Mouse (Mus musculus) hindbrain, postnatal 0 days (tissue): Measurements from ENCODE around the gene Hdac6. TPM values are rescaled to one million over a fixed set of nuclear protein-coding genes. Genes with fewer than 3 reads are reported as not detected.

ENCODE experiments used
- ATAC-seq: fragments of 200-750 bp; cut with Nextera tagmentation; 2 replicates; pipeline ENCODE4 v1.8.0; 2017; ENCODE audit warnings: mild to moderate bottlenecking, moderate TSS enrichment, moderate library complexity
- DNase-seq: peaks from one replicate; pipeline ENCODE4 v3.0.0-alpha.2; 2015; ENCODE audit warnings: low spot score
- H3K27ac ChIP-seq: fragments of 300-500 bp; sonication (generic); 2 replicates; pipeline ENCODE4 v1.5.1; 2014; ENCODE audit warnings: mild to moderate bottlenecking
- H3K27me3 ChIP-seq: fragments of 300-500 bp; sonication (generic); 2 replicates; pipeline ENCODE4 v1.6.1; 2014; ENCODE audit warnings: low read length, mixed read lengths; ENCODE audit not compliant: insufficient read depth
- H3K36me3 ChIP-seq: fragments of 300-500 bp; sonication (generic); 2 replicates; pipeline ENCODE4 v1.6.1; 2014; ENCODE audit warnings: low read length, mixed read lengths; ENCODE audit not compliant: insufficient read depth
- H3K4me1 ChIP-seq: fragments of 300-500 bp; sonication (generic); 2 replicates; pipeline ENCODE4 v1.6.1; 2014; ENCODE audit warnings: antibody characterized with exemption, low read length, mixed read lengths; ENCODE audit not compliant: insufficient read depth
- H3K4me2 ChIP-seq: fragments of 300-500 bp; sonication (generic); 2 replicates; pipeline ENCODE4 v1.6.1; 2014; ENCODE audit warnings: low read depth, mild to moderate bottlenecking, low read length, moderate library complexity, mixed read lengths
- H3K4me3 ChIP-seq: fragments of 300-500 bp; sonication (generic); 2 replicates; pipeline ENCODE4 v1.5.1; 2014; ENCODE audit warnings: low read length
- H3K9ac ChIP-seq: fragments of 300-500 bp; sonication (generic); replicated peaks from 2 replicates; pipeline ENCODE4 v1.6.1; 2014; ENCODE audit warnings: mild to moderate bottlenecking, low read length, moderate library complexity, mixed read lengths
- H3K9me3 ChIP-seq: fragments of 300-500 bp; sonication (generic); 2 replicates; pipeline ENCODE4 v1.6.1; 2016; ENCODE audit warnings: low read length, mixed read lengths
- CTCF ChIP-seq: IDR thresholded peaks from 2 replicates; pipeline ENCODE4 v1.5.1; 2016; ENCODE audit warnings: antibody characterized with exemption, control low read depth, low read depth
- WGBS: fragments of 180-500 bp; shearing (Covaris S2); extraction: QIAGEN DNeasy Blood & Tissue Kit; methylation state at CpG from one replicate; pipeline ENCODE4 v1.1.7; 2014; 5-methylcytosine and 5-hydroxymethylcytosine counted together
- polyA plus RNA-seq: library from polyadenylated mRNA; unstranded; fragments of >200 nt; fragmentation: Nextera tagmentation; extraction: Ambion mirVana; gene quantifications from 2 replicates; pipeline ENCODE4 v1.2.1, GENCODE M21; 2015
- total RNA-seq: library from RNA; depleted of rRNA; stranded (reverse); fragments of >200 nt; gene quantifications from 2 replicates; pipeline ENCODE4 v1.2.3, GENCODE M21; 2014; rRNA removed

Hdac6 gene
- total RNA-seq (97.9 and 105 TPM in 2 replicates), polyA plus RNA-seq (54.5 and 57.4 TPM in 2 replicates)

GRCm38 (mm10) chrX:7947108-7947899 is at the start of gene Hdac6:
TSS of gene Hdac6 (minus strand) at chrX:7947889.
- no peaks in the 10 kb centered on the region for H3K27me3 ChIP-seq
- H3K9ac ChIP-seq: peak within 1 kb of the TSS; percentile 52
- TF ChIP-seq CTCF: no peak
- WGBS: 35% methylated on average over 33 of the region's 37 CpGs
- H3K4me3 ChIP-seq: peak within 1 kb of the TSS; percentile 45
- peak within 1 kb of the TSS; percentile 75 for H3K27ac ChIP-seq
- no peaks in the 10 kb centered on the region for H3K36me3 ChIP-seq
- ATAC-seq (peak; percentile 43), DNase-seq (peak; percentile 7)
- no peaks in the 10 kb centered on the region for H3K4me1 ChIP-seq
- no peaks in the 10 kb centered on the region for H3K9me3 ChIP-seq
- H3K4me2 ChIP-seq: peak within 1 kb of the TSS; percentile 55

- Histone ChIP-seq H3K27me3 (no peaks in the 10 kb centered on the region), H3K4me2 (no peak overlapping the region), H3K4me3 (no peak overlapping the region), H3K27ac (no peak overlapping the region), H3K9me3 (no peaks in the 10 kb centered on the region), H3K4me1 (no peaks in the 10 kb centered on the region), H3K36me3 (no peaks in the 10 kb centered on the region), H3K9ac (no peak overlapping the region)
- no peak for TF ChIP-seq CTCF
- WGBS: 78% methylated on average over 10 of the region's 10 CpGs
- DNase-seq (no peak), ATAC-seq (no peak)
These were observed 45.5 kb upstream of the Hdac6 start for GRCm38 (mm10) chrX:7993068-7993735.

GRCm38 (mm10) chrX:7992379-7993067 is 44.8 kb upstream of the Hdac6 start:
- H3K27me3 ChIP-seq: no peaks in the 10 kb centered on the region
- no peak for TF ChIP-seq CTCF

GRCm38 (mm10) chrX:7981368-7981767 is 33.7 kb upstream of the Hdac6 start:
- TF ChIP-seq CTCF: no peak
- 86% methylated on average over 7 of the region's 7 CpGs for WGBS

More at GRCm38 (mm10) chrX:7992379-7993067, 44.8 kb upstream of the Hdac6 start:
- H3K9me3 ChIP-seq: no peaks in the 10 kb centered on the region
- H3K27ac ChIP-seq: no peak overlapping the region
- DNase-seq (no peak), ATAC-seq (no peak)
- no peaks in the 10 kb centered on the region for H3K4me1 ChIP-seq
- WGBS: 60% methylated on average over 8 of the region's 8 CpGs
- H3K9ac ChIP-seq: no peak overlapping the region
- no peak overlapping the region for H3K4me3 ChIP-seq
- H3K4me2 ChIP-seq: no peak overlapping the region
- H3K36me3 ChIP-seq: no peaks in the 10 kb centered on the region

GRCm38 (mm10) chrX:7977892-7978291 is 30.2 kb upstream of the Hdac6 start, which contains the start of gene Gata1:
TSS of gene Gata1 (minus strand) at chrX:7978071.
- WGBS: 90% methylated on average over 11 of the region's 11 CpGs
- Histone ChIP-seq H3K4me1 (no peaks in the 10 kb centered on the region), H3K27ac (no peak within 1 kb of the TSS), H3K4me2 (no peak within 1 kb of the TSS), H3K4me3 (no peak within 1 kb of the TSS), H3K9ac (no peak within 1 kb of the TSS), H3K36me3 (no peaks in the 10 kb centered on the region), H3K27me3 (no peaks in the 10 kb centered on the region), H3K9me3 (no peaks in the 10 kb centered on the region)
- ATAC-seq (no peak), DNase-seq (no peak)
- no peak for TF ChIP-seq CTCF

More at GRCm38 (mm10) chrX:7981368-7981767, 33.7 kb upstream of the Hdac6 start:
- Histone ChIP-seq H3K27ac (no peak overlapping the region), H3K9ac (no peak overlapping the region), H3K27me3 (no peaks in the 10 kb centered on the region), H3K36me3 (no peaks in the 10 kb centered on the region), H3K4me1 (no peaks in the 10 kb centered on the region), H3K4me2 (no peak overlapping the region), H3K9me3 (no peaks in the 10 kb centered on the region), H3K4me3 (no peak overlapping the region)
- DNase-seq (no peak), ATAC-seq (no peak)

GRCm38 (mm10) chrX:7971292-7971691 is 23.6 kb upstream of the Hdac6 start:
- H3K4me1 ChIP-seq: no peaks in the 10 kb centered on the region
- no peak for TF ChIP-seq CTCF
- no peaks in the 10 kb centered on the region for H3K9me3 ChIP-seq
- H3K9ac ChIP-seq: no peak overlapping the region
- no peaks in the 10 kb centered on the region for H3K27me3 ChIP-seq
- ATAC-seq (no peak), DNase-seq (no peak)
- 69% methylated on average over 4 of the region's 4 CpGs for WGBS
- H3K27ac ChIP-seq: no peak overlapping the region
- no peak overlapping the region for H3K4me3 ChIP-seq
- H3K4me2 ChIP-seq: no peak overlapping the region
- H3K36me3 ChIP-seq: no peaks in the 10 kb centered on the region
